Mouse (Mus musculus): ENCODE data around the gene Prss42. TPM values are rescaled to one million over a fixed set of nuclear protein-coding genes. Genes with fewer than 3 reads are reported as not detected.
"Not testable (repeated sequence)": the region's sequence is repeated elsewhere in the genome, so short reads cannot be mapped to it uniquely, and the experiment has no call there.

Gene Prss42
- polyA plus RNA-seq, 1 experiment from 2014 or later = not detected

DNA sequence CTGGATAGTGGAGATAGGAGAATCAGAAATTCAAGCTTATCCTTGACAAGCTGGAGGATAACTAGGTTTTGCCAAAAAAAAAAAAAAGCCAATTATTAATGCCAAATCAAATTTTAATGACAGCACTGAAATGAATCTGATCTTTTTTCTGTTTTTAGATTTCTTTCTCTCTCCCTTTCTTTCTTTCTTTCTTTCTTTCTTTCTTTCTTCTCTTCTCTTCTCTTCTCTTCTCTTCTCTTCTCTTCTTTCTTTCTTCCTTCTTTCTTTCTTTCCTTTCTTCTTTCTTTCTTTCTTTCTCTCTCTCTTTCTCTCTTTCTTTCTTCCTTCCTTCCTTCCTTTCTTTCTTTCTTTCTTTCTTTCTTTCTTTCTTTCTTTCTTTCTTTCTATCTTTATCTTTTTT is 22.6 kb downstream of the Prss42 start:
- not testable (repeated sequence) for H3K9ac ChIP-seq (replicated peaks; ENCODE audit: low read depth, low read length); H3K4me3 ChIP-seq (replicated peaks; ENCODE audit: low read length); H3K4me1 ChIP-seq (replicated peaks; ENCODE audit: control insufficient read depth, insufficient read depth, low read length); H3K27ac ChIP-seq (ENCODE audit: low read length); ATAC-seq; H3K4me2 ChIP-seq (ENCODE audit: low read length); H3K9me3 ChIP-seq (ENCODE audit: control insufficient read depth, low read length); H3K27me3 ChIP-seq (replicated peaks; ENCODE audit: control insufficient read depth, insufficient read depth, low read length); H3K36me3 ChIP-seq (ENCODE audit: control insufficient read depth, insufficient read depth)

DNA sequence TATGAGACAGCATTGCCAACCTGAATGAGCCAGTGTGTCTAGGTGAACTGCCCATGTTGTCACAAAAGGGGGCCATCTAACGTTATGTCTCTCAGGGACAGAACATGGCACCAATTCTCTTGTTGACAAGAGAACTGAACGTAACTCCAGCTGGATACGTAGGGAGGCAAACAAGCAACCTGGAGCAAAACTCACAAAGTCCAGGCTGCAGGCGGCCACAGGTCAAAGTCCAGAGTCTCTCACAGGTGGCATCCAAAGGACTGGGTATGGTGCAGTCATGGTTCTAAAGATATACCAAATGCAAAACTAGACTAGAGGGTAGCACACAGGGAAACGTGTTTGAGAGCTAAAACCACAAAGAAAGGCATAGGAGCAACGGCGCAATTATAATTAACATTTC is 23.5 kb downstream of the Prss42 start:
- Histone ChIP-seq H3K4me2 (ENCODE audit: low read length) (no peak overlapping the region), H3K36me3 (ENCODE audit: control insufficient read depth, insufficient read depth) (no peaks in the 10 kb centered on the region), H3K4me3 (replicated peaks; ENCODE audit: low read length) (no peak overlapping the region), H3K27ac (ENCODE audit: low read length) (no peak overlapping the region), H3K9ac (replicated peaks; ENCODE audit: low read depth, low read length) (no peak overlapping the region), H3K27me3 (replicated peaks; ENCODE audit: control insufficient read depth, insufficient read depth, low read length) (no peaks in the 10 kb centered on the region), H3K9me3 (ENCODE audit: control insufficient read depth, low read length) (no peaks in the 10 kb centered on the region), H3K4me1 (replicated peaks; ENCODE audit: control insufficient read depth, insufficient read depth, low read length) (no peaks in the 10 kb centered on the region)
- WGBS = 86% methylated on average over 7 of the region's 7 CpGs
- ATAC-seq = no peak

DNA sequence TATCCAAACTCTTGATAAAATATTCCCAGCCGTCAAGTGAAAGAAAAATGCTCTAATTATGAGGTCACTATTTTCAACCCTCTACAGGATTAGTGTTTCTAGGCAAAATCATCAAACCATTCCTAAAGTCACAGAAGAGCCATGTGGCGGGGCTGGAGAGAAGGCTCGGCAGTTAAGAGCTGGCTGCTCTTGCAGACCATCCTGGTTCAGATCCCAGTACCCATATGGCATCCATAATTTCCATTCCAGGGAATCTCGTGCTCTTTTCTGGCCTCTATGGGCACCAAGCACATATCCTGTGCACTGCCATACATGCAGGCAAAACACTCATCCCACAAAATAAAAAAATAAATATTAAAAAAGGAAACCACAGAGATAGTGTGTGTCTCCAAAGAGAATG is 27.5 kb downstream of the Prss42 start:
- H3K9ac ChIP-seq (replicated peaks; ENCODE audit: low read depth, low read length) = no peak overlapping the region
- H3K27ac ChIP-seq (ENCODE audit: low read length) = no peak overlapping the region
- no peak overlapping the region for H3K4me3 ChIP-seq (replicated peaks; ENCODE audit: low read length)
- no peaks in the 10 kb centered on the region for H3K4me1 ChIP-seq (replicated peaks; ENCODE audit: control insufficient read depth, insufficient read depth, low read length)
- no peaks in the 10 kb centered on the region for H3K9me3 ChIP-seq (ENCODE audit: control insufficient read depth, low read length)
- no peaks in the 10 kb centered on the region for H3K36me3 ChIP-seq (ENCODE audit: control insufficient read depth, insufficient read depth)
- no peak for ATAC-seq
- no peaks in the 10 kb centered on the region for H3K27me3 ChIP-seq (replicated peaks; ENCODE audit: control insufficient read depth, insufficient read depth, low read length)
- 63% methylated on average over 4 of the region's 4 CpGs for WGBS
- no peak overlapping the region for H3K4me2 ChIP-seq (ENCODE audit: low read length)

DNA sequence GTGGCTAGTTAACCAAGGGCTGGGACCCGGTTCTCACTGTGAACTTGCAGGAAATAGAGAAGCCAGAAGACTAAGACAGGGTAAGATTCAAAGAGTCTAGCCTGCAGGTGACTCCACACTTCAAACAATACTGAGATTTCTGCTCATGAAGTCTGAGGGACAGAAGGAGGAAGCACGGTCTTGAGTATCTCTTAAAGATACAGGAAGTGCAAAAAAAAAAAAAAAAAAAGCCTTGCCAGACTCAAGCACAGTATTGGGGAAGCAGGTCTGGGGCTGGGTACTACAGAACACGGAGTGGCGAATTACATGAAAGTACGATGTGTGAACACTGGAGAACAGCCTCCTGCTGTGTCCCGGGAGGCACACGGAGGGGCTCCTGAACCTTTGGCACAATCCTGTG is 27.9 kb downstream of the Prss42 start:
- H3K9me3 ChIP-seq (ENCODE audit: control insufficient read depth, low read length) = no peaks in the 10 kb centered on the region
- H3K27me3 ChIP-seq (replicated peaks; ENCODE audit: control insufficient read depth, insufficient read depth, low read length) = no peaks in the 10 kb centered on the region
- H3K4me1 ChIP-seq (replicated peaks; ENCODE audit: control insufficient read depth, insufficient read depth, low read length) = no peaks in the 10 kb centered on the region
- H3K4me2 ChIP-seq (ENCODE audit: low read length) = no peak overlapping the region
- 75% methylated on average over 7 of the region's 7 CpGs for WGBS
- no peak overlapping the region for H3K4me3 ChIP-seq (replicated peaks; ENCODE audit: low read length)
- no peak for ATAC-seq
- H3K27ac ChIP-seq (ENCODE audit: low read length) = no peak overlapping the region
- no peak overlapping the region for H3K9ac ChIP-seq (replicated peaks; ENCODE audit: low read depth, low read length)
- H3K36me3 ChIP-seq (ENCODE audit: control insufficient read depth, insufficient read depth) = no peaks in the 10 kb centered on the region

DNA sequence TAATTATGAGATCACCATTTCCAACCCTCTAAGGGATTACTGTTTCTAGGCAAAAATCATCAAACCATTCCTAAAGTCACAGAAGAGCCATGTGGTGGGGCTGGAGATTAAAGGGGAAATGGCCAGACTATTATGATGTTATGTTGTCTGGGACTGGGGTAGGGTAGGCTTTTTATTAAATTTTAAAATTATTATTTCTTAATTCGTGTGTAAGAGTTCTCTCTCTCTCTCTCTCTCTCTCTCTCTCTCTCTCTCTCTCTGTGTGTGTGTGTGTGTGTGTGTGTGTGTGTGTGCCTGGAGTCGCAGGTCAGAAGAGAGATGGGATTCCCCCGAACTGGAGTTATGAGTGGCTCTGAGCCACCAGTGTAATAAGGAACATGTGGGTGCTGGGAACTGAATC is 28.4 kb downstream of the Prss42 start, which contains the start of gene Prss43:
Gene Prss43, plus strand, starts transcription at position 301 of the 400 bp plus-strand sequence.
- Histone ChIP-seq H3K4me3 (replicated peaks; ENCODE audit: low read length) (no peak within 1 kb of the TSS), H3K27ac (ENCODE audit: low read length) (no peak within 1 kb of the TSS), H3K27me3 (replicated peaks; ENCODE audit: control insufficient read depth, insufficient read depth, low read length) (no peaks in the 10 kb centered on the region), H3K4me1 (replicated peaks; ENCODE audit: control insufficient read depth, insufficient read depth, low read length) (no peaks in the 10 kb centered on the region), H3K9me3 (ENCODE audit: control insufficient read depth, low read length) (no peaks in the 10 kb centered on the region), H3K36me3 (ENCODE audit: control insufficient read depth, insufficient read depth) (no peaks in the 10 kb centered on the region), H3K9ac (replicated peaks; ENCODE audit: low read depth, low read length) (no peak within 1 kb of the TSS), H3K4me2 (ENCODE audit: low read length) (no peak within 1 kb of the TSS)
- no peak for ATAC-seq
- 79% methylated on average over 3 of the region's 3 CpGs for WGBS

DNA sequence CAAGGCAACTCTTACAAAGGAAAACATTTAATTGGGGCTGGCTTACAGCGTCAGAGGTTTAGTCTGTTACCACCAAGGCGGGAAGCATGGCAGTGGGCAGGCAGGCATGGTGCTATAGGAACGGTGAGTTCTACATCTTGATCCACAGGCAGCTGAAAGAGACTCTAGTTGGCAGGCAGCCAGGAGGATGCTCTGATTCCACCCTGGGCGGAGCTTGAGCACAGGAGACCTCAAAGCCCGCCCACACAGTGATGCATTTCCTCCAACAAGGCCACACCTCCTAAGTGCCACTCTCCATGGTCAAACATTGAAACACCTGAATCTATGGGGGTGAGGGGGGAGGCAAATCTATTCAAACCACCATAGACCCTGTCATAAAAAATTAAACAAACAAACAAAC is 35.1 kb downstream of the Prss42 start:
- H3K4me1 ChIP-seq (replicated peaks; ENCODE audit: control insufficient read depth, insufficient read depth, low read length) = no peaks in the 10 kb centered on the region
- no peak overlapping the region for H3K9ac ChIP-seq (replicated peaks; ENCODE audit: low read depth, low read length)
- no peak overlapping the region for H3K4me2 ChIP-seq (ENCODE audit: low read length)
- H3K9me3 ChIP-seq (ENCODE audit: control insufficient read depth, low read length) = no peaks in the 10 kb centered on the region
- H3K4me3 ChIP-seq (replicated peaks; ENCODE audit: low read length) = no peak overlapping the region
- ATAC-seq = no peak
- H3K27me3 ChIP-seq (replicated peaks; ENCODE audit: control insufficient read depth, insufficient read depth, low read length) = no peaks in the 10 kb centered on the region
- no peak overlapping the region for H3K27ac ChIP-seq (ENCODE audit: low read length)
- 69% methylated on average over 5 of the region's 5 CpGs for WGBS
- no peaks in the 10 kb centered on the region for H3K36me3 ChIP-seq (ENCODE audit: control insufficient read depth, insufficient read depth)

DNA sequence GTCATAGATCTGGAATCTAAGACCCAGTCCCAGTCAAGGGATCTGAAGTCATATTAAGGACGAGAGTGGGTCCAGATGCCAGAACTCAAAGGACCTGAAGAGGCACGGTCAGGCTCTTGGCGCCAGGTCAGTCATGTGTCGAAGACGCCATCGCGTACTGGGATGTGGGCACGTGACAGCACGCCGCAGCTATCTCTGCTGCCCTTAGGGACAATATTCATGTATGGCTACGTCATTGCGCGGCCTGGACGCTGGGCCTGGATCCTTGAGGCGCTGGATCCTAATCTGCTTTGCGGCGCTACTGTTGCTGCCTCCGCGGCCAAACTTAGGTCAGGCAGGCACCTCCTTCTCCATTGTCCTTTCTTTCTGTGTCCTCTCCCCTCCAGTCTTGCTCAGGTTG is 36.4 kb downstream of the Prss42 start, which contains the start of gene Prss45:
Gene Prss45, plus strand, starts transcription at position 178 of the 400 bp plus-strand sequence.
- H3K4me3 ChIP-seq (replicated peaks; ENCODE audit: low read length) = no peak within 1 kb of the TSS
- H3K9ac ChIP-seq (replicated peaks; ENCODE audit: low read depth, low read length) = no peak within 1 kb of the TSS
- H3K36me3 ChIP-seq (ENCODE audit: control insufficient read depth, insufficient read depth) = no peaks in the 10 kb centered on the region
- no peaks in the 10 kb centered on the region for H3K9me3 ChIP-seq (ENCODE audit: control insufficient read depth, low read length)
- H3K4me2 ChIP-seq (ENCODE audit: low read length) = no peak within 1 kb of the TSS
- H3K27me3 ChIP-seq (replicated peaks; ENCODE audit: control insufficient read depth, insufficient read depth, low read length) = no peaks in the 10 kb centered on the region
- no peak for ATAC-seq
- 79% methylated on average over 19 of the region's 19 CpGs for WGBS
- no peaks in the 10 kb centered on the region for H3K4me1 ChIP-seq (replicated peaks; ENCODE audit: control insufficient read depth, insufficient read depth, low read length)
- no peak within 1 kb of the TSS for H3K27ac ChIP-seq (ENCODE audit: low read length)

DNA sequence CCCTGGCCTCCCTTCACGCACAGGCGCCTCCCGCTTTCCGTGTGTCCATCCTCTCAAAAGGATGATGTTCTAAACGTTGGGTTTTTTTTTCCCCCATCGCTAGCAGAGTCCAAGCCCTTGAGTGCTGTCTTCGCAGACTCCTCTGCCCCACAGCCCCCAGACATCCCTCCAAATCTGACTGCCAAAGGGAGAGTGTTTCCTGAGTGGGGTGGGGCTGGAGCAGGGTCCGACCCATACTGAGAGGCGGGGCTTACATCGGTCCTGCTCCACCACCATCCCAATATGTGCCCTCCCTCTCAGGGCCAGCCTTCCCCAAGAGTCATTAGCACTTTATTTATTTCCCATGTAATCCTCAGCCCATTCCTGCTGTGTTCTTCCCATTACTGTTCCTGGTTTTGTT is 37.0 kb downstream of the Prss42 start:
- 40% methylated on average over 10 of the region's 10 CpGs for WGBS

DNA sequence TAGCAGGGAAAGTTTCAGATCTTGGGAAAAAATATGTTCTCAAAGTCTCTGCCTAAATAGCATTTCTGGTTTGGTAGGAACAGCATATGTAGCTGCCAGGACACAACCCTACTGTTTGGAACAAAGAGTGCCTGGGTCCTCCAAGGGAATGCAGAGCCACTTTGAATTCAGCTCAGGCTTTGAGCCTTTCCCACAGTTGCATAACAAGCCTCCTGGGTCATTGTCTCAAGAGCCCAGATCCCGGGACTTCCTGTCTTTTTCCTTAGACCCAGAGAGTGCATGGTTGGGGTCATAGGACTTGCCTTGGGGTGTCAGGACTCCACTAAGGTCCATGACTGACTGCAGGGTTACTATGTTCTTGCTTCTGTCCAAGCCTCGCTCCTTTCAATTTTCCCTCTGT is 38.1 kb downstream of the Prss42 start:
- Histone ChIP-seq H3K9me3 (ENCODE audit: control insufficient read depth, low read length) (no peaks in the 10 kb centered on the region), H3K9ac (replicated peaks; ENCODE audit: low read depth, low read length) (no peak overlapping the region), H3K27me3 (replicated peaks; ENCODE audit: control insufficient read depth, insufficient read depth, low read length) (no peaks in the 10 kb centered on the region), H3K4me1 (replicated peaks; ENCODE audit: control insufficient read depth, insufficient read depth, low read length) (no peaks in the 10 kb centered on the region), H3K36me3 (ENCODE audit: control insufficient read depth, insufficient read depth) (no peaks in the 10 kb centered on the region), H3K4me2 (ENCODE audit: low read length) (no peak overlapping the region), H3K4me3 (replicated peaks; ENCODE audit: low read length) (no peak overlapping the region), H3K27ac (ENCODE audit: low read length) (no peak overlapping the region)
- no peak for ATAC-seq
- 53% methylated on average over 2 of the region's 2 CpGs for WGBS

More for the DNA sequence above, 37.0 kb downstream of the Prss42 start:
- no peak overlapping the region for H3K27ac ChIP-seq (ENCODE audit: low read length)
- H3K9ac ChIP-seq (replicated peaks; ENCODE audit: low read depth, low read length) = no peak overlapping the region
- no peaks in the 10 kb centered on the region for H3K9me3 ChIP-seq (ENCODE audit: control insufficient read depth, low read length)
- H3K4me2 ChIP-seq (ENCODE audit: low read length) = no peak overlapping the region
- no peaks in the 10 kb centered on the region for H3K36me3 ChIP-seq (ENCODE audit: control insufficient read depth, insufficient read depth)
- no peak overlapping the region for H3K4me3 ChIP-seq (replicated peaks; ENCODE audit: low read length)
- ATAC-seq = no peak
- H3K27me3 ChIP-seq (replicated peaks; ENCODE audit: control insufficient read depth, insufficient read depth, low read length) = no peaks in the 10 kb centered on the region
- H3K4me1 ChIP-seq (replicated peaks; ENCODE audit: control insufficient read depth, insufficient read depth, low read length) = no peaks in the 10 kb centered on the region

DNA sequence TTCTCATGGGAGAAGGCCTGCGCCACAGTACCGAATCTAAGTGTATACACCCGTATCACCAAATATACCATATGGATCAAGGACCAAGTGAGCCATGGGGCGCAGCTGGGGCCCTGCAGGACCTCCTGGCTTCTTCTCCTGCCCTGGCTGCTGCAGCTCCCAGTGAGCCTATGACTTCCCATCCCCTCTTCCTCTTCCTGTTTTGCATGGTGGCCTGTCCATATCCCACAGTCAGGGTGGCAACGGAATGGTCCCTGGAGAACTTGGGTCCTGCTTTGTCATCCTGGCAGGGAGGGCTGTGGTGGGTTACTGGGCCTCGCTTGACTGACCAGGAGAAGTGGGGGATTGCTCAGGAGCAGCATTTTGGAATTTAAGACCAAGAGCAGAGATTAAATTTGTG is 42.9 kb downstream of the Prss42 start:
- H3K4me3 ChIP-seq (replicated peaks; ENCODE audit: low read length) = no peak overlapping the region
- H3K36me3 ChIP-seq (ENCODE audit: control insufficient read depth, insufficient read depth) = no peaks in the 10 kb centered on the region
- H3K4me2 ChIP-seq (ENCODE audit: low read length) = no peak overlapping the region
- no peak for ATAC-seq
- no peak overlapping the region for H3K9ac ChIP-seq (replicated peaks; ENCODE audit: low read depth, low read length)
- WGBS = 88% methylated on average over 6 of the region's 6 CpGs
- H3K9me3 ChIP-seq (ENCODE audit: control insufficient read depth, low read length) = no peaks in the 10 kb centered on the region
- H3K4me1 ChIP-seq (replicated peaks; ENCODE audit: control insufficient read depth, insufficient read depth, low read length) = no peaks in the 10 kb centered on the region
- no peaks in the 10 kb centered on the region for H3K27me3 ChIP-seq (replicated peaks; ENCODE audit: control insufficient read depth, insufficient read depth, low read length)
- H3K27ac ChIP-seq (ENCODE audit: low read length) = no peak overlapping the region

All from forebrain, embryonic 16.5 days (tissue).